Mouse (Mus musculus) hindbrain, postnatal 0 days (tissue): Measurements from ENCODE around the gene Pgls. TPM values are rescaled to one million over a fixed set of nuclear protein-coding genes. Genes with fewer than 3 reads are reported as not detected.
A peak's percentile ranks its signal among the peaks of the same experiment; 100 is the strongest.

Source experiments
- ATAC-seq: fragments of 200-750 bp; cut with Nextera tagmentation; 2 replicates; pipeline ENCODE4 v1.8.0; 2017; ENCODE audit warnings: mild to moderate bottlenecking, moderate TSS enrichment, moderate library complexity
- DNase-seq: peaks from one replicate; pipeline ENCODE4 v3.0.0-alpha.2; 2015; ENCODE audit warnings: low spot score
- H3K27ac ChIP-seq: fragments of 300-500 bp; sonication (generic); 2 replicates; pipeline ENCODE4 v1.5.1; 2014; ENCODE audit warnings: mild to moderate bottlenecking
- H3K27me3 ChIP-seq: fragments of 300-500 bp; sonication (generic); 2 replicates; pipeline ENCODE4 v1.6.1; 2014; ENCODE audit warnings: low read length, mixed read lengths; ENCODE audit not compliant: insufficient read depth
- H3K36me3 ChIP-seq: fragments of 300-500 bp; sonication (generic); 2 replicates; pipeline ENCODE4 v1.6.1; 2014; ENCODE audit warnings: low read length, mixed read lengths; ENCODE audit not compliant: insufficient read depth
- H3K4me1 ChIP-seq: fragments of 300-500 bp; sonication (generic); 2 replicates; pipeline ENCODE4 v1.6.1; 2014; ENCODE audit warnings: antibody characterized with exemption, low read length, mixed read lengths; ENCODE audit not compliant: insufficient read depth
- H3K4me2 ChIP-seq: fragments of 300-500 bp; sonication (generic); 2 replicates; pipeline ENCODE4 v1.6.1; 2014; ENCODE audit warnings: low read depth, mild to moderate bottlenecking, low read length, moderate library complexity, mixed read lengths
- H3K4me3 ChIP-seq: fragments of 300-500 bp; sonication (generic); 2 replicates; pipeline ENCODE4 v1.5.1; 2014; ENCODE audit warnings: low read length
- H3K9ac ChIP-seq: fragments of 300-500 bp; sonication (generic); replicated peaks from 2 replicates; pipeline ENCODE4 v1.6.1; 2014; ENCODE audit warnings: mild to moderate bottlenecking, low read length, moderate library complexity, mixed read lengths
- H3K9me3 ChIP-seq: fragments of 300-500 bp; sonication (generic); 2 replicates; pipeline ENCODE4 v1.6.1; 2016; ENCODE audit warnings: low read length, mixed read lengths
- CTCF ChIP-seq: IDR thresholded peaks from 2 replicates; pipeline ENCODE4 v1.5.1; 2016; ENCODE audit warnings: antibody characterized with exemption, control low read depth, low read depth
- WGBS: fragments of 180-500 bp; shearing (Covaris S2); extraction: QIAGEN DNeasy Blood & Tissue Kit; methylation state at CpG from one replicate; pipeline ENCODE4 v1.1.7; 2014; 5-methylcytosine and 5-hydroxymethylcytosine counted together
- microRNA-seq, 2 experiments: library from miRNA; unstranded; fragments of <30 nt; microRNA quantifications; one replicate each; pipeline ENCODE4; 2016
- polyA plus RNA-seq: library from polyadenylated mRNA; unstranded; fragments of >200 nt; fragmentation: Nextera tagmentation; extraction: Ambion mirVana; gene quantifications from 2 replicates; pipeline ENCODE4 v1.2.1, GENCODE M21; 2015
- total RNA-seq: library from RNA; depleted of rRNA; stranded (reverse); fragments of >200 nt; gene quantifications from 2 replicates; pipeline ENCODE4 v1.2.3, GENCODE M21; 2014; rRNA removed

Gene Pgls
- total and polyA plus RNA-seq, 2 experiments from 2014 or later = 272 to 379 TPM

DNA sequence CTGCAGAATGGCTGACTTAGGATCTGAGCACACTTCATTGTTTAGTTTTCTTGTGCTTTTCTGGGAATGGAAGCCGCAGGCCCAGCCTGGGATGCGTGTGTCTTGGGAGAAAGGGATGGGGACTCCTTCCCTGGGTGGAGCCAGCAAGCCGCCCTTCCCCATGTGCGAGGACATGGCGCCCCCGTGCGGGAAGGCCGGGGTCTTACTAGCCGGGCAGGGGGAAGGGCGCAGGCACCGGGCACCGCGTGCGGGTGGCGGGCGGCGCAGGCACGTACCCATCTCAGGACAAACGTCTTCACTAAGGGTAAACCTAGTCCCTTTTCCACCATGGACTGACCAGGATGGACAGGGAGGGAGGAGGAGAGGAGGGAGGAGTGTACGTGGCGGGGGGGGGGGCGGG lies 41.2 kb downstream of the Pgls start:
- Histone ChIP-seq H3K4me1 (peaks cover 13% of the 10 kb centered on the region), H3K9me3 (no peaks in the 10 kb centered on the region), H3K36me3 (no peaks in the 10 kb centered on the region), H3K4me2 (no peak overlapping the region), H3K27me3 (no peaks in the 10 kb centered on the region), H3K9ac (no peak overlapping the region), H3K27ac (no peak overlapping the region), H3K4me3 (no peak overlapping the region)
- ATAC-seq (no peak), DNase-seq (no peak)
- TF ChIP-seq CTCF = peak; percentile 36
- 9% methylated on average over 19 of the region's 22 CpGs for WGBS

DNA sequence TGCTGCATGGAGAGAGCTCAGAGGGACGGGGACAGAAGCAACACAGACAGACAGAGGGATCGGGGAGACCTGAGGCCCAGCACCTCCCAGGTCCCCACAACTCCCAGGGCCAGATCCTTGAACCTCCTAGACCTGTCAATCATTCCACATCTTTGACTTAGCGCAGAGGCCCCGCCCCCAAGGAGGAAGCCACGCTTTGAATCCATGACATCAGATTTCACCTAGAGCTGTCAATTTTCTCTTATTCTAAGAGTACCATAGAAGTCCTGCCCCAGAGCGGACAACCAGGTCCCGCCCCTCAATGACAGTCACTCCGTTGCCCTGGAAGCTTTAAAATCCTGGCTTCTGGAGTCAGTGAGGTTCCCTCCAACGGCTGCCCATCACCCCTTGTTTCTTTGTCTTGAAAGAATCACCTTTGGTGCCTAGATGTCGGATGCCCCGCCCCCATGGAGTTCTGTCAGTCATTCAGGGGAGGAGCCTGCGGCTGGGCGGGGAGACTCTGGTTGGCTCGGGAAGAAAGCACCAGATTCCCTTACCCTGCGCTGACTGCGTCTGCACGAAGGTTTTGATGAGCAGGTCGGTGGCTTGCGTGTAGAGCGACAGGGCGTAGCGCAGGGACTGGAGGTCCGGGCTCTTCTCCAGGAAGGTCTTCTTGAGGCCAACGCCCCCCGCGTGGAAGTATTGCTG lies 42.1 kb downstream of the Pgls start:
- peaks cover 7% of the 10 kb centered on the region for H3K4me1 ChIP-seq
- DNase-seq (peak; percentile 68), ATAC-seq (peak; percentile 28; the same call in 1 of the 2 replicates)
- H3K27me3 ChIP-seq = no peaks in the 10 kb centered on the region
- H3K9ac ChIP-seq = no peak overlapping the region
- no peak overlapping the region for H3K27ac ChIP-seq
- H3K4me2 ChIP-seq = no peak overlapping the region
- no peaks in the 10 kb centered on the region for H3K36me3 ChIP-seq
- no peaks in the 10 kb centered on the region for H3K9me3 ChIP-seq
- no peak overlapping the region for H3K4me3 ChIP-seq
- no peak for TF ChIP-seq CTCF
- WGBS = 10% methylated on average over 26 of the region's 26 CpGs

DNA sequence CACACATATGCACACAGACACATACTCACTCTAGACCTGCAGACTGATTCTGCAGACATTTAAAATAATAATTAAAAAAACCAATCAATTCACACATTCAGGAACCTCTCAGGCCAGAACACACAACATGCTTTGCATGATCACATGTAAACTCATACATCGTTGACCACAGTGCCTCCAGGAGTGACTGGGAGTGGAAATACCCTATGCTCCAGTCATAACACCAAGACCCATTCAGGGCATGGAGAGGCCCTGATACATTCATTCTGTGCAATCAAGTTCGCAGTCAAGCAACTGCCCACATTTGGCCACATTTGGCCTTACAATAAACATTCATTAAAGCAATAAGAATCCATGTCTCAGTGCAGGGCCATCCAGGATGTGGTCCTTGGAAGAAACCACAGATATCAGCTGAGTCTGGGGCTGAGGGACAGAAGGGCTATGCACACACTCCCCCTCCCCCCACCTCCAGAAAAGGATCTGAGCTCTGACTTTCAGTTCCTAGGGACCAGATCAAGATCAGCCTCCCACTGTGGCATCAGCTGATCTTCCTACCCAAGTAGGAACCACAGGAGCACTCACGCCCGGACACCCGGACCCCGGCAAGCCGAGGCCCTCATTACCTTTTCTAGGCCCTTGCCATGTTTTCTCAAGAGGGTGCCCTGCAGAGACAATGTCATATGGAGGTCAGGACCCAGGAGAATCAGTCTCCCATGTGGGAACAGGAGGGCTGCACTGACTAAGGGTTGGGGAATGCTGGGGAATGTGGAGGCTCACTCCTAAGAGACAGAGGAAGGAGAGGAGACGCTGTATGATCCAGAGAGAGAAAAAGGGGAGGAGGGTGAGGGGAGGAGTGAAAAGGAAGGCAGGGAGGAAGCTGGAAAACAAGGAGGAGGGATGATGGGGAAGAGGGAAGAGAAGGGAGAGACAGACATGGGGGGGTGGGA lies 45.4 kb downstream of the Pgls start:
- Histone ChIP-seq H3K9ac (no peak overlapping the region), H3K36me3 (peaks cover 20% of the 10 kb centered on the region), H3K4me2 (no peak overlapping the region), H3K4me3 (no peak overlapping the region), H3K9me3 (no peaks in the 10 kb centered on the region), H3K27ac (no peak overlapping the region), H3K4me1 (no peaks in the 10 kb centered on the region), H3K27me3 (no peaks in the 10 kb centered on the region)
- TF ChIP-seq CTCF = no peak
- DNase-seq (no peak), ATAC-seq (no peak)
- WGBS = 66% methylated on average over 8 of the region's 8 CpGs

DNA sequence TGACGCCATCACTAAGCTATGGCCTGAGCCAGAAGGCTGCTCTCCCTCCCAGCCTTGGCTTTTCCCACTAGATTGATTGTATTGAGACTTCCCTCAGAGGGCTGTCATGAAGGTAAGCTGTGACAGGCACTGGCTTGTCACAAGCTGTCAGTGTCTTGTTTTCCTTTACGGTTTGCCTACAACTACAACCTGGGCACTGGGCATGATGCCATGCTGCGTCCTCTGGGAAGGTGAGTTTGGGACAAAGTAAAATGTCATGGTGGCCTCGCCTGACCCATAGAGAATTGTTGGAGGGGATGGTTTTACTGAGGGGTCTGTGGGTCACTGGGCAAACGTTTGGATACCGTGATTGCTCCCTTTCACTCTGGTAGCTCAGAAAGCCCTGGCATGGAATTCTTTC lies 46.3 kb downstream of the Pgls start:
- H3K4me1 ChIP-seq = no peaks in the 10 kb centered on the region

DNA sequence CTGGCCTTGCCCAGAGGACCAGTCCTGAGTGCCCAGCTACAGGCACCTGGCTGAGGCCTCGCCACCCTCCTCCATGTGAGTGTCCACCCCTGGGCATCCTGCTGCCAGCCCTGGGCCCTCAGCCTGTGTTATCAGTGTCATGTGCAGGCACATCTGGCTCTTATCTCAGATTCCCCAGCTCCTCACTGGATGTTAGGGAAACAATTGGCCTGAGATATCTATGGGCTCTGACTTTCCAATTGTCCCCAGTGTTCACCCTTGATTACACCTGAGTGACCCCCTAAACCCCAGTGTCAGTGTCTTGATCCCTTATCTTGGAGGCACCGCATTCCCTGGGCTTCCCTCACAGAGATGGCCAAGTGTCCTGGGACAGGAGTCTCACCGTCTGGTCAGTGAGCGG lies 47.3 kb downstream of the Pgls start:
- Histone ChIP-seq H3K27ac (no peak overlapping the region), H3K4me1 (no peaks in the 10 kb centered on the region), H3K27me3 (no peaks in the 10 kb centered on the region), H3K9me3 (no peaks in the 10 kb centered on the region), H3K36me3 (peaks cover 32% of the 10 kb centered on the region), H3K4me3 (no peak overlapping the region), H3K4me2 (no peak overlapping the region), H3K9ac (no peak overlapping the region)
- ATAC-seq (no peak), DNase-seq (no peak)
- WGBS = 86% methylated on average over 4 of the region's 4 CpGs
- no peak for TF ChIP-seq CTCF

More for the DNA sequence above, 46.3 kb downstream of the Pgls start:
- DNase-seq (no peak), ATAC-seq (no peak)
- H3K4me2 ChIP-seq = no peak overlapping the region
- H3K27me3 ChIP-seq = no peaks in the 10 kb centered on the region
- WGBS = 72% methylated on average over 6 of the region's 6 CpGs
- H3K9me3 ChIP-seq = no peaks in the 10 kb centered on the region
- H3K9ac ChIP-seq = no peak overlapping the region
- TF ChIP-seq CTCF = no peak
- H3K27ac ChIP-seq = no peak overlapping the region
- H3K36me3 ChIP-seq = peaks cover 29% of the 10 kb centered on the region
- H3K4me3 ChIP-seq = no peak overlapping the region

DNA sequence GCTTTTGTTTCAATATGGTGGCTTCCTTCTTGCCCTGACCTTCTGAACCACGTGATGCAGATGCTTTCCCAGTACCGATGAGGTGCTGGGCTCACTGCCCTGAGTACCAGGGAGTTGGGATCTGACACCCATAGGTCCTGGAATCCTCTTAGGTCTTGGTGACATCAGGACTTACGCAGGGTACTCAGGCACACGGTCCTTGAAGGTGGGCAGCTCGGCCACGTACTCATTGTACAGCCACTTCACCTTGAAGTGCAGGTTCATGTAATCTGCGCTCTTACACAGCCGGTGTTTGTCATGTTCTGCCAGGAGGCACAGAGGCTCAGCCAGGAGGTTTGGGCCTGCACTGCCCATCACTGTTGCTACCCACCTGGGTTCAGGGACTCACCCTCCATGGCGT lies 53.5 kb downstream of the Pgls start:
- no peak overlapping the region for H3K9ac ChIP-seq
- no peaks in the 10 kb centered on the region for H3K27me3 ChIP-seq
- 87% methylated on average over 9 of the region's 9 CpGs for whole genome bisulfite sequencing
- no peak overlapping the region for H3K27ac ChIP-seq
- no peaks in the 10 kb centered on the region for H3K4me1 ChIP-seq
- ATAC-seq (no peak), DNase-seq (no peak)
- H3K4me3 ChIP-seq = no peak overlapping the region
- H3K4me2 ChIP-seq = no peak overlapping the region
- H3K36me3 ChIP-seq = peaks cover 53% of the 10 kb centered on the region
- no peak for TF ChIP-seq CTCF
- H3K9me3 ChIP-seq = no peaks in the 10 kb centered on the region

Small RNAs within 50 kb of the gene (microRNA-seq; reads per million reads assigned to microRNA genes)
- gene Mir6769b = 3.6 to 4.4 reads per million in 2 experiments

Other genes with a start within 250 kb of the Pgls start
- 116 and 119 TPM in 2 replicates for gene Use1, start 225.3 kb upstream of the Pgls start, total RNA-seq
- 123 and 129 TPM in 2 replicates for gene Use1, start 225.3 kb upstream of the Pgls start, polyA plus RNA-seq
- 11.8 and 12.3 TPM in 2 replicates for gene Ocel1, start 220.9 kb upstream of the Pgls start, total RNA-seq
- gene Ocel1, start 220.9 kb upstream of the Pgls start, polyA plus RNA-seq = 5.0 and 5.8 TPM in 2 replicates
- 127 and 129 TPM in 2 replicates for gene Nr2f6, start 210.2 kb upstream of the Pgls start, total RNA-seq
- gene Nr2f6, start 210.2 kb upstream of the Pgls start, polyA plus RNA-seq = 33.8 and 34.1 TPM in 2 replicates
- 2.9 and 4.8 TPM in 2 replicates for gene Ushbp1, start 196.4 kb upstream of the Pgls start, total RNA-seq
- 5.1 and 5.3 TPM in 2 replicates for gene Ushbp1, start 196.4 kb upstream of the Pgls start, polyA plus RNA-seq
- gene Babam1, start 195.3 kb upstream of the Pgls start, total RNA-seq = 75.6 and 103 TPM in 2 replicates
- gene Babam1, start 195.3 kb upstream of the Pgls start, polyA plus RNA-seq = 94.7 and 95.0 TPM in 2 replicates
- 5.1 and 12.0 TPM in 2 replicates for gene Ankle1, start 186.2 kb upstream of the Pgls start, total RNA-seq
- gene Ankle1, start 186.2 kb upstream of the Pgls start, polyA plus RNA-seq = 5.1 and 5.9 TPM in 2 replicates
- gene Abhd8, start 128.5 kb upstream of the Pgls start, total RNA-seq = 325 and 330 TPM in 2 replicates
- gene Abhd8, start 128.5 kb upstream of the Pgls start, polyA plus RNA-seq = 190 and 195 TPM in 2 replicates
- 77.9 and 127 TPM in 2 replicates for gene Mrpl34, start 127.2 kb upstream of the Pgls start, total RNA-seq
- gene Mrpl34, start 127.2 kb upstream of the Pgls start, polyA plus RNA-seq = 155 and 164 TPM in 2 replicates
- gene Dda1, start 123.0 kb upstream of the Pgls start, total RNA-seq = 191 and 195 TPM in 2 replicates
- 241 and 246 TPM in 2 replicates for gene Dda1, start 123.0 kb upstream of the Pgls start, polyA plus RNA-seq
- gene Ano8, start 106.2 kb upstream of the Pgls start, total RNA-seq = 78.6 and 80.5 TPM in 2 replicates
- 4.7 and 5.3 TPM in 2 replicates for gene Ano8, start 106.2 kb upstream of the Pgls start, polyA plus RNA-seq
- gene Gtpbp3, start 104.1 kb upstream of the Pgls start, total RNA-seq = 36.1 and 58.5 TPM in 2 replicates
- 12.1 and 15.5 TPM in 2 replicates for gene Gtpbp3, start 104.1 kb upstream of the Pgls start, polyA plus RNA-seq
- 8.0 and 8.3 TPM in 2 replicates for gene Plvap, start 80.4 kb upstream of the Pgls start, total RNA-seq
- gene Plvap, start 80.4 kb upstream of the Pgls start, polyA plus RNA-seq = 10.2 and 15.3 TPM in 2 replicates
- 0.58 TPM in 1 of 2 replicates, not detected in the other for gene Ccdc194, start 66.5 kb upstream of the Pgls start, total RNA-seq
- 0.13 and 0.34 TPM in 2 replicates for gene Ccdc194, start 66.5 kb upstream of the Pgls start, polyA plus RNA-seq
- 14.4 and 27.5 TPM in 2 replicates for gene Bst2, start 54.7 kb upstream of the Pgls start, total RNA-seq
- gene Bst2, start 54.7 kb upstream of the Pgls start, polyA plus RNA-seq = 21.0 and 22.7 TPM in 2 replicates
- 75.9 and 83.8 TPM in 2 replicates for gene Mvb12a, start 49.3 kb upstream of the Pgls start, total RNA-seq
- 83.7 and 85.7 TPM in 2 replicates for gene Mvb12a, start 49.3 kb upstream of the Pgls start, polyA plus RNA-seq
- 1.3 TPM in 1 of 2 replicates, not detected in the other for gene Tmem221, start 33.3 kb upstream of the Pgls start, total RNA-seq
- 0.18 and 0.29 TPM in 2 replicates for gene Tmem221, start 33.3 kb upstream of the Pgls start, polyA plus RNA-seq
- not detected in 2 replicates for gene Nxnl1, start 25.6 kb upstream of the Pgls start, total RNA-seq
- 0.20 TPM in 1 of 2 replicates, not detected in the other for gene Nxnl1, start 25.6 kb upstream of the Pgls start, polyA plus RNA-seq
- 210 and 238 TPM in 2 replicates for gene Slc27a1, start 23.3 kb upstream of the Pgls start, total RNA-seq
- 127 and 152 TPM in 2 replicates for gene Slc27a1, start 23.3 kb upstream of the Pgls start, polyA plus RNA-seq
- gene Fam129c, start 5.5 kb downstream of the Pgls start, total RNA-seq = 6.0 TPM in 2 replicates
- gene Fam129c, start 5.5 kb downstream of the Pgls start, polyA plus RNA-seq = 3.3 and 4.0 TPM in 2 replicates
- 95.9 and 121 TPM in 2 replicates for gene Colgalt1, start 18.8 kb downstream of the Pgls start, total RNA-seq
- gene Colgalt1, start 18.8 kb downstream of the Pgls start, polyA plus RNA-seq = 55.3 and 56.7 TPM in 2 replicates
- 81.4 and 89.1 TPM in 2 replicates for gene Unc13a, start 79.6 kb downstream of the Pgls start, total RNA-seq
- gene Unc13a, start 79.6 kb downstream of the Pgls start, polyA plus RNA-seq = 16.8 and 16.9 TPM in 2 replicates
- 14.8 and 15.3 TPM in 2 replicates for gene Jak3, start 84.1 kb downstream of the Pgls start, total RNA-seq
- 7.3 and 7.4 TPM in 2 replicates for gene Jak3, start 84.1 kb downstream of the Pgls start, polyA plus RNA-seq
- gene Insl3, start 97.0 kb downstream of the Pgls start, total RNA-seq = not detected in 2 replicates
- gene Insl3, start 97.0 kb downstream of the Pgls start, polyA plus RNA-seq = 1.7 and 3.4 TPM in 2 replicates
- gene B3gnt3, start 109.6 kb downstream of the Pgls start, total RNA-seq = 0.42 and 0.50 TPM in 2 replicates
- gene B3gnt3, start 109.6 kb downstream of the Pgls start, polyA plus RNA-seq = 0.52 and 0.60 TPM in 2 replicates
- gene Fcho1, start 133.5 kb downstream of the Pgls start, total RNA-seq = 84.2 and 99.0 TPM in 2 replicates
- gene Fcho1, start 133.5 kb downstream of the Pgls start, polyA plus RNA-seq = 62.2 and 65.8 TPM in 2 replicates